Mouse (Mus musculus): ENCODE data around the gene Nol7.

Nol7 gene

GRCm38 (mm10) chr13:43398297-43399080, at the start of gene Nol7:
Gene Nol7, plus strand, starts transcription at chr13:43398390.
- POLR2A ChIA-PET = interaction anchor here (0.6 to 5.5 kb wide), 113 partner anchors 8 to 758 kb away, joined by 3 to 61 read pairs (median 4); partner anchors contain the start of genes Sirt5 (in 3 of the 4), Gfod1 (in 1 of the 4), Ranbp9 (in 1 of the 4) and Tbc1d7 (in 1 of the 4)

GRCm38 (mm10) chr13:43349376-43349775, 48.8 kb upstream of the Nol7 start:
- CTCF ChIA-PET = interaction anchor here in 1 of 4 experiments (0.5 to 0.9 kb wide), 2 partner anchors 17 to 318 kb away, joined by 3 to 4 read pairs; no protein-coding TSS in a partner anchor
- POLR2A ChIA-PET = interaction anchor here in 2 of 4 experiments (0.9 to 1.2 kb wide), 3 partner anchors 11 to 217 kb away, joined by 3 read pairs; partner anchors contain the start of gene Sirt5 (in 1 of the 2)

More at GRCm38 (mm10) chr13:43398297-43399080, at the start of gene Nol7:
- CTCF ChIA-PET = interaction anchor here in 3 of 4 experiments (0.5 to 2.1 kb wide), 20 partner anchors 9 to 406 kb away, joined by 3 to 10 read pairs (median 5); partner anchors contain the start of genes Cd83 (in 1 of the 3) and Rnf182 (in 1 of the 3)

GRCm38 (mm10) chr13:43350489-43351169, 47.6 kb upstream of the Nol7 start:
- ChIA-PET POLR2A (interaction anchor here in 1 of 4 experiments (0.7 kb wide), 1 partner anchor 822 kb away, joined by 3 read pairs; no protein-coding TSS in a partner anchor), CTCF (interaction anchor here in 2 of 4 experiments (0.7 to 1.2 kb wide), 2 partner anchors 18 to 125 kb away, joined by 3 to 4 read pairs; no protein-coding TSS in a partner anchor)

GRCm38 (mm10) chr13:43353356-43353755, 44.8 kb upstream of the Nol7 start:
- POLR2A ChIA-PET = interaction anchor here in 1 of 4 experiments (2.2 kb wide), 1 partner anchor 45 kb away, joined by 4 read pairs; the partner anchor contains the start of gene Nol7
- CTCF ChIA-PET = interaction anchor here in 1 of 4 experiments (0.7 kb wide), 1 partner anchor 21 kb away, joined by 3 read pairs; no protein-coding TSS in a partner anchor

- POLR2A ChIA-PET = interaction anchor here in 2 of 4 experiments (0.6 to 2.2 kb wide), 5 partner anchors 8 to 150 kb away, joined by 3 to 5 read pairs (median 4); partner anchors contain the start of gene Nol7 (in 2 of the 2)
- CTCF ChIA-PET = interaction anchor here in 1 of 4 experiments (0.9 to 1.3 kb wide), 2 partner anchors 22 to 155 kb away, joined by 4 read pairs; no protein-coding TSS in a partner anchor
Measured at GRCm38 (mm10) chr13:43354362-43354761, 43.8 kb upstream of the Nol7 start.

GRCm38 (mm10) chr13:43356346-43357125, 41.7 kb upstream of the Nol7 start:
- POLR2A ChIA-PET = interaction anchor here in 2 of 4 experiments (0.6 to 0.7 kb wide), 5 partner anchors 13 to 184 kb away, joined by 3 to 6 read pairs (median 4); no protein-coding TSS in a partner anchor
- CTCF ChIA-PET = interaction anchor here in 2 of 4 experiments (0.6 to 0.9 kb wide), 2 partner anchors 24 to 155 kb away, joined by 3 read pairs; no protein-coding TSS in a partner anchor

- CTCF ChIA-PET = interaction anchor here in 2 of 4 experiments (0.6 to 1.5 kb wide), 2 partner anchors 28 to 573 kb away, joined by 3 to 8 read pairs; no protein-coding TSS in a partner anchor
- POLR2A ChIA-PET = interaction anchor here in 1 of 4 experiments (1.3 to 1.9 kb wide), 2 partner anchors 9 to 38 kb away, joined by 3 to 7 read pairs; partner anchors contain the start of gene Nol7
Measured at GRCm38 (mm10) chr13:43360534-43360933, 37.7 kb upstream of the Nol7 start.

- POLR2A ChIA-PET = no interaction called here
- CTCF ChIA-PET = interaction anchor here in 2 of 4 experiments (1.0 to 1.5 kb wide), 2 partner anchors 30 to 162 kb away, joined by 3 read pairs; no protein-coding TSS in a partner anchor
Measured at GRCm38 (mm10) chr13:43362353-43362752, 35.8 kb upstream of the Nol7 start.

GRCm38 (mm10) chr13:43364985-43365824, 33.0 kb upstream of the Nol7 start, which contains the start of gene Sirt5:
Gene Sirt5, plus strand, starts transcription at chr13:43365496.
- ChIA-PET CTCF (interaction anchor here in 2 of 4 experiments (0.6 to 1.7 kb wide), 10 partner anchors 9 to 209 kb away, joined by 3 to 10 read pairs (median 4); partner anchors contain the start of gene Nol7 (in 1 of the 2)), POLR2A (interaction anchor here (0.6 to 3.2 kb wide), 21 partner anchors 10 to 463 kb away, joined by 3 to 16 read pairs (median 4); partner anchors contain the start of genes Nol7 (in 4 of the 4), Gfod1 (in 1 of the 4) and Tbc1d7 (in 1 of the 4))

- ChIA-PET CTCF (interaction anchor here (0.6 to 1.5 kb wide), 9 partner anchors 30 to 1249 kb away, joined by 3 to 5 read pairs (median 4); partner anchors contain the start of gene Nol7 (in 2 of the 4)), POLR2A (interaction anchor here (0.6 to 3.2 kb wide), 16 partner anchors 9 to 464 kb away, joined by 3 to 16 read pairs (median 4); partner anchors contain the start of gene Nol7 (in 4 of the 4))
Measured at GRCm38 (mm10) chr13:43365825-43366184, 32.4 kb upstream of the Nol7 start.

GRCm38 (mm10) chr13:43370063-43370462, 28.1 kb upstream of the Nol7 start:
- CTCF ChIA-PET = no interaction called here
- POLR2A ChIA-PET = no interaction called here

GRCm38 (mm10) chr13:43372892-43373291, 25.3 kb upstream of the Nol7 start:
- ChIA-PET POLR2A (interaction anchor here in 2 of 4 experiments (0.6 to 1.8 kb wide), 4 partner anchors 25 to 47 kb away, joined by 3 to 6 read pairs (median 3); partner anchors contain the start of gene Nol7 (in 2 of the 2)), CTCF (no interaction called here)

GRCm38 (mm10) chr13:43374205-43374604, 24.0 kb upstream of the Nol7 start:
- ChIA-PET POLR2A (interaction anchor here in 1 of 4 experiments (0.6 to 1.6 kb wide), 3 partner anchors 8 to 25 kb away, joined by 4 to 12 read pairs (median 5); partner anchors contain the start of genes Nol7 and Sirt5), CTCF (interaction anchor here in 2 of 4 experiments (0.7 to 1.5 kb wide), 3 partner anchors 9 to 24 kb away, joined by 3 to 4 read pairs (median 3); partner anchors contain the start of gene Nol7 (in 1 of the 2))

- POLR2A ChIA-PET = interaction anchor here in 1 of 4 experiments (0.8 to 1.6 kb wide), 3 partner anchors 9 to 24 kb away, joined by 3 to 12 read pairs (median 5); partner anchors contain the start of genes Nol7 and Sirt5
- CTCF ChIA-PET = interaction anchor here in 2 of 4 experiments (0.7 to 1.5 kb wide), 3 partner anchors 10 to 24 kb away, joined by 3 to 4 read pairs (median 3); partner anchors contain the start of gene Nol7 (in 1 of the 2)
Measured at GRCm38 (mm10) chr13:43374918-43375432, 23.2 kb upstream of the Nol7 start.

GRCm38 (mm10) chr13:43379989-43380388, 18.2 kb upstream of the Nol7 start:
- POLR2A ChIA-PET = interaction anchor here in 2 of 4 experiments (0.6 to 1.4 kb wide), 5 partner anchors 15 to 200 kb away, joined by 3 to 4 read pairs (median 3); partner anchors contain the start of genes Nol7 (in 2 of the 2) and Sirt5 (in 1 of the 2)
- CTCF ChIA-PET = no interaction called here
